Mouse (Mus musculus) bone marrow, adult 2 months (tissue): Measurements from ENCODE around the gene Cdkl3. TPM values are rescaled to one million over a fixed set of nuclear protein-coding genes. Genes with fewer than 3 reads are reported as not detected.
A peak's percentile ranks its signal among the peaks of the same experiment; 100 is the strongest.

Source experiments
- H3K27ac ChIP-seq: fragments of 200-500 bp; 2 replicates; pipeline ENCODE4 v1.5.1; 2012; ENCODE audit warnings: low read depth, mild to moderate bottlenecking, control low read depth, inconsistent platforms, low read length; ENCODE audit not compliant: control insufficient read depth, poor library complexity, insufficient read depth
- H3K4me1 ChIP-seq: fragments of 200-500 bp; 2 replicates; pipeline ENCODE4 v1.6.1; 2011; ENCODE audit warnings: low read length; ENCODE audit not compliant: control insufficient read depth, insufficient read depth
- H3K4me3 ChIP-seq: fragments of 200-500 bp; replicated peaks from 2 replicates; pipeline ENCODE3; 2011; ENCODE audit warnings: mild to moderate bottlenecking, low read depth, low read length, control low read depth; ENCODE audit not compliant: control insufficient read depth
- CTCF ChIP-seq: fragments of 200-500 bp; IDR thresholded peaks from 2 replicates; pipeline ENCODE4 v1.5.1; 2011; ENCODE audit warnings: low read length, control low read depth; ENCODE audit not compliant: control insufficient read depth, insufficient read depth
- POLR2A ChIP-seq: fragments of 200-500 bp; IDR thresholded peaks from 2 replicates; pipeline ENCODE4 v1.6.1; 2011; ENCODE audit warnings: low read depth, mild to moderate bottlenecking, control low read depth, low read length, borderline replicate concordance; ENCODE audit not compliant: control insufficient read depth
- WGBS: fragments of 180-500 bp; shearing (Covaris S2); methylation state at CpG from one replicate; pipeline ENCODE4 v1.1.7; 2018; 5-methylcytosine and 5-hydroxymethylcytosine counted together
- polyA plus RNA-seq: library from polyadenylated mRNA; stranded (reverse); fragments of >200 nt; gene quantifications from 2 replicates; pipeline ENCODE4 v1.2.4, GENCODE M21; 2011; ENCODE audit warnings: low replicate concordance; ENCODE audit not compliant: missing spikeins, insufficient read depth, insufficient read length

The Cdkl3 gene
- polyA plus RNA-seq, 1 experiment: 6.7 TPM

- peak within 1 kb of the TSS; percentile 48 for H3K27ac ChIP-seq
- WGBS: 1% methylated on average over 63 of the region's 63 CpGs
- H3K4me1 ChIP-seq: no peaks in the 10 kb centered on the region
- H3K4me3 ChIP-seq: peak within 1 kb of the TSS; percentile 85
- peak; percentile 92 for TF ChIP-seq CTCF
- TF ChIP-seq POLR2A: peak; percentile 66; the same call in 1 of the 2 replicates
Measured at GRCm38 (mm10) chr11:51967443-51968401, 36.3 kb upstream of the Cdkl3 start, which contains the start of gene Cdkn2aipnl. Cdkn2aipnl (plus strand) TSS chr11:51967661.

GRCm38 (mm10) chr11:51968896-51969295 lies 35.1 kb upstream of the Cdkl3 start:
- no peak for TF ChIP-seq CTCF
- no peak for TF ChIP-seq POLR2A
- Histone ChIP-seq H3K4me1 (no peaks in the 10 kb centered on the region), H3K4me3 (no peak overlapping the region), H3K27ac (no peak overlapping the region)
- WGBS: 75% methylated on average over 9 of the region's 9 CpGs

GRCm38 (mm10) chr11:51969511-51969910 lies 34.5 kb upstream of the Cdkl3 start:
- Histone ChIP-seq H3K4me1 (no peaks in the 10 kb centered on the region), H3K4me3 (no peak overlapping the region), H3K27ac (no peak overlapping the region)
- 90% methylated on average over 2 of the region's 2 CpGs for WGBS
- TF ChIP-seq POLR2A: no peak
- TF ChIP-seq CTCF: no peak

GRCm38 (mm10) chr11:51971644-51972043 lies 32.4 kb upstream of the Cdkl3 start:
- Histone ChIP-seq H3K4me3 (no peak overlapping the region), H3K27ac (no peak overlapping the region), H3K4me1 (no peaks in the 10 kb centered on the region)
- 88% methylated on average over 6 of the region's 6 CpGs for WGBS
- no peak for TF ChIP-seq POLR2A
- no peak for TF ChIP-seq CTCF

- TF ChIP-seq POLR2A (no peak; the same call in 1 of the 2 replicates), CTCF (no peak)
- H3K27ac ChIP-seq: peak overlapping the region; percentile 97
- peak overlapping the region; percentile 87 for H3K4me3 ChIP-seq
- WGBS: under 1% methylated on average over 29 of the region's 29 CpGs
- H3K4me1 ChIP-seq: no peaks in the 10 kb centered on the region
Measured at GRCm38 (mm10) chr11:51999611-52000289, 4.3 kb upstream of the Cdkl3 start.

GRCm38 (mm10) chr11:52000290-52000962 lies 3.6 kb upstream of the Cdkl3 start, which contains the start of gene Ube2b:
Ube2b (minus strand) TSS chr11:52000762.
- Histone ChIP-seq H3K27ac (peak within 1 kb of the TSS; percentile 97), H3K4me3 (peak within 1 kb of the TSS; percentile 87), H3K4me1 (no peaks in the 10 kb centered on the region)
- peak; percentile 69 for TF ChIP-seq POLR2A
- no peak for TF ChIP-seq CTCF
- under 1% methylated on average over 62 of the region's 63 CpGs for WGBS

- 65% methylated on average over 10 of the region's 10 CpGs for WGBS
- Histone ChIP-seq H3K27ac (no peak overlapping the region), H3K4me3 (no peak overlapping the region), H3K4me1 (no peaks in the 10 kb centered on the region)
- TF ChIP-seq CTCF (no peak), POLR2A (no peak)
Measured at GRCm38 (mm10) chr11:52001341-52001740, 2.7 kb upstream of the Cdkl3 start.

GRCm38 (mm10) chr11:52001861-52002260 lies 2.2 kb upstream of the Cdkl3 start:
- TF ChIP-seq POLR2A: no peak
- Histone ChIP-seq H3K4me3 (no peak overlapping the region), H3K4me1 (no peaks in the 10 kb centered on the region)

More at GRCm38 (mm10) chr11:52001861-52002260, 2.2 kb upstream of the Cdkl3 start:
- no peak overlapping the region for H3K27ac ChIP-seq
- 92% methylated on average over 8 of the region's 8 CpGs for WGBS
